Mouse (Mus musculus): ENCODE results near the gene Man1a.

Gene Man1a

DNA sequence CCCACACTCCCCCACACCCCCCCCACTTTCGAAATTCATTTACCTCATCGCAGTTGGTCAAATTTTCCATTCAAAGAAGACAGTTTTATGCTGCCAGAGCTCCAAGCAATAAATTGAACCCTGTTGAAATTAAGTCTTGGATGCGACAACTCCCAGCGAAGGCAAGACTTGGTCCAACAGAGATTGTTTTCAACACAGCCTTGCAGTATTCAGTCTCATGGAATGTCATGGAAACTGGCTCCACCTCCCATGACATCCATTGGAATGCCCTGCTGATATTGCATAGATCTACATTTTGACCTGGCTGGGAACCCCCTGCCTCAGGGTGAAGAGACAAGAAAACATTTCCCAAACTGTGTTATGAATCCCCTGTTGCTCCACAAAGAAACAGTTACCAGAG lies at the start of gene Man1a:
Man1a (minus strand) TSS at position 190 of the 400 bp plus-strand sequence.
- DNase-seq = peak in 1 of 2 experiments; percentile 23

DNA sequence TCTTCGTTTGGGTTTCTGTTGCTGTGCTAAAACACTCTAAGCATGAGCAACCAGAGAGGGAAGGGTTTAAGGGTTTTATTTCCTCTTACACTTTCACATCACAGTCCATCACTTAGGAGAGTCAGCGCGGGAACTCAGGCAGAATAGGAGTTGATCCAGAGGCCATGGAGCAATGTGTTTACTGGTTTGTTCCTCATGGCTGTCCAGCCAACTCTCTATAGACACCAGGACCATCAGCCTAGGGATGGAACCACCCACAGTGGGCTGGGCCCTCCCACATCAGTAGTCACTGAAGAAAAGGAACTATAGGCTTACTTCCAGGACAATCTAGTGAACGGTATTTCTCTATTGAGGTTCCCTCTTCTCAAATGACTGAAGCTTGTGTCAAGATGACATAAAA lies 45.4 kb upstream of the Man1a start:
- DNase-seq = no peak

DNA sequence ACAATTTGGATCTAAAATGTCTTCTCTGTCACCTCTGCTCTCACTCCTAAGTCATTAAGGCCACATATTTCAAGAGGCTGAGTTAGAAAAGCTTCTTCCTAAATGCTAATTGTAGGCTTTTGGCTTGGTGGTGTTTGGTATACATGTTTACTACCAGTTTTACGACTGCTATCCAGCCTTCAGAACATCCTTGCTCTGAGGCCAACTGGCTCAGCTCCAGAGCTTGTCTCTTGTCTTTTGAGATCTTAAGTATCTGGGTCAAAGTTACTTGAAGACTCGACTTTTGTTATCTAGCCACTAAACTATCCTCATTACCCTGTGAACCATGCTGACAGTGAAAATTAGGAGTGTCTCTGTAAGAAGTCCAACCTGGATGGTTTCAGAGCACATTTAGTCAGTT lies 44.0 kb upstream of the Man1a start:
- peak; percentile 69 to 80 for DNase-seq

DNA sequence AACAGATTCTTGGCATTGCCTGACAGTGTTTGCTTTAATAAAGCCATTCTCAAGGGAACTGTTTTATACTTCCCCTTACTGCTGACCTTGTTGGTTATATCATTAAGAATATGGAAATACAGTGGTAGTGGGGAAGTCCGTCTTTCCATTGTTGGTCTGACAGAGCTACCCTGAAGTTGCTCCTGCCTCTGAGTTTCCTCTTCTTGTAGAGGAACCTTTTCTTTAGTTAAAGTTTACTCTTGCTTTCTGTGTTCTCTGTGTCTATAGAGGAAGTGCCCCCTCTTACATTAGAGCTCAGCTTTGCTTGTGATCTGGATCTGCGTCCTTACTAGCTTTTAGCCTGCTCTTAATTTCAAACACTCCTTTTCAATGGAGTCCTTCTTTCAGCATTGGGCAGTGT lies 42.9 kb upstream of the Man1a start:
- DNase-seq = no peak

DNA sequence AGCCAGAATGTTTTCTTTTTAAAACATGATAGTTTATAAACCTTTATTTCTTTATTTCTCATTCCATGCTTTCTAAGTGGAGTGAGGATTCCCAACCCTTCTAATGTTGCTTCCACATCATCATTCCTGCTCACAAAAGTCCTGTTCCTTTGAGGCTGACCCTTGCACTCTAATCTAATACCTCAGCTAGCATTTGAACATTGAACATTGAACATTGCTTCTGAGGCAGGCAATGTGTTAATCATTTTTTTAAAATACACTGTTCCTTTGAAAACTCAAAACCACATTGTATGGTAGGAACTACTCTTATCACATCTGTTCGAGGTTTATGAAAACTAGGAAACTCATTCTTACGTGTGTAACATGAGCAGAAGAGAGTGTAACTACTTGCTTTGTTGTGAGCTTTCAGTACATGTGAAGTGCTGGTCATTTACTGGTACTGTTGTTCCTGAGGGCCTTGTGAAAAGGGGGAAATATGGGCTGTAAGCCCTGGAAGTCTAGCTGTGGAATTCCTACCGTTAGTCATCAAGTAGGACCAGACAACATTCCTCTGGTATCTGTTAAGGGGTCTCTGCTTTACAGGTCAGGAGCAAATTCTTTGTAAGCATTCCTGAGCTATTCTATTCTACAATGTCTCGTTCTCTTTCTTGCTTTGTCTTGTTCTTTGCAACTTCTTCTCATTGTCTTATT lies 42.0 kb upstream of the Man1a start:
- no peak for DNase-seq

DNA sequence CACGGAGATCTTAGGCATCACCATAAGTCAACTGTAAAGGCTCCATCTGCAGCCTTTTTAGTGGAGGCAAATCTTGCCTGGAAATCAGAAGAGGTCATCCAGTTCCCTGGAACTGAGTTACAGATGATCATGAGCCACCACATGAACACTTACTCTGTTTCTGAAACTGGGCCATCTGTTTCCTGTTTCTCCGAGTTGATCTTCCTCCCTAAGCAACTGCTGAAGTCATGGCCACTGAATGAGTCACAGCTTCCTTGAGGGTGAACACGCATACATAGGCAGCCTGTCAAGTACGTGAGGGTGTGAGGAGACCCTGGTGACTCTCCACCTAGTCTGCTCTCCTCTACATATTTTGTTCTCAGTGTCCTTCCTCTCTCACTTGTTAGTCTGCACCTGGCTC lies 41.4 kb upstream of the Man1a start:
- DNase-seq = peak; percentile 16 to 35

DNA sequence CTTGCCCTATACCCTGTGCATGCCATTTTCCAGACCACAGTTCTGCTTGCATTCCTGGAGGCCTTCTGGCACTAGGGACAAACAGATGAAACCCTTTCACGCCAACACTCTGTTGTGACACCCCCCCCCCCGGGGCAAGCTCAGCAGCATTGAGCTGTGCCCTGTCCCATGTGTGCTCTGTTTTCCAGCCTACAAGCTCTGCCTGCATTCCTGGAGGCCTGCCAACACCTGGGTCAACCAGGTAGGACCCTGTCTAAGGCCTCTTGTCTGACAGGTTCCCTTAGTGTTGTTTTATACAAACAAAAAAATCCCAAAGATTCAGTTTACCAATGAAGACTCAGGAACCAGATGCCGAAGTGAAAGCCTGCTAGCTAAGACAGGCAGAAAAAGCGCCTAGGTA lies 27.3 kb upstream of the Man1a start:
- peak; percentile 12 to 25 for DNase-seq

DNA sequence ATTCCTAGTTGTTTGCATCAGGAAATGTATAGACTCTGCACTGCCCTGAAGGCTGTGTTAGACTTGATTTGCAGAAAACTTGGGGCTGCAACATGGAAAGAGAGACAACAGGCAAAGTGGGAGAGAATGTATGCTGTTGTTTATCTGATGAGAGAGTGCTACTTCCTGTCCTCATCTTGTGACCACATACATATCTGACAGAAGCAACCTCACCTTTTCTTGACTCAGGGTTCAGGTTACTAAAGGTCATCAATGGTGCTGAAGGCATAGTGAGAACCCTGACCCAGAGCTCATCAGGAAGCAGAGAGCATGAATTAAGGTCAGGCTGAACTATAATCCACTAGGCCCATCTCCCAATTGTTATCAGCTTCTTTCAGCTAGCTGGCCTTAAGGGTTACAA lies 15.7 kb upstream of the Man1a start:
- no peak for DNase-seq

DNA sequence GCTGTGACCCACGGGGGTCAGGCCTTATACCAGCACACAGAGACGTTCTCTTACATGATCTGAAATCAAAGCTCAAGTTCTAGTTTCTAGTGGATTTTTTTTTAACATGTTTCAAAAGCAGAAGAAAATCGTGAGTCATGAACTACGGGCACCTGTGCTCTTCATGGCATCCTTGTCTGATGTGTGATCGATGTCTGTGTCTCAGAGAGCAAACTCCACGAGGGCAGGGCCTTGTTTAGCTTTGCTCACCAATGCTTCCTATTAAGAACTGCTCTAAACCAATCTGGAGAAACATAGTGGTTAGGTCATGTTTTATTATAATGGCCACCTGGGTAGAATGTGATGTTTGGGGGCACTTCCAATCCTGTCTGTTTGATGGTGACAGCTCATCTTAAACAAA lies 13.5 kb upstream of the Man1a start:
- DNase-seq = no peak

DNA sequence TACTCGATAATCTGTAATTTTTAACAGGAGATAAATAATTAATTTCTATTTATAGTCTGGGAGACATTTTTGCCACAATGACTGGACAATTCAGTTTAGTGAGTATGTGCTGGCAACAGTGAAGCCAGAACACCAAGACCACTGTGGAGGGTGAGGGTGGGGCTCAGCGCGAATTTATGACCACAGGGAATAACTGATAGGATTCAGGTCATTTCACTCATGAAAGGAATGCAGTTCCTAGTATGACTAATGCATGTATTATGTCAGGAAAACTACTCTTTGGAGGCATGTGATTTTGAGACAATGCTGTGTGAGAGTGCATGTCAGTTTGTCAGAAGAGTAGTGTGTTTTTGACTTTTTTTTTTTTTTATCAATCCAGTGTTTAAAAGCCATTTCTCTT lies 10.9 kb upstream of the Man1a start:
- DNase-seq = no peak

DNA sequence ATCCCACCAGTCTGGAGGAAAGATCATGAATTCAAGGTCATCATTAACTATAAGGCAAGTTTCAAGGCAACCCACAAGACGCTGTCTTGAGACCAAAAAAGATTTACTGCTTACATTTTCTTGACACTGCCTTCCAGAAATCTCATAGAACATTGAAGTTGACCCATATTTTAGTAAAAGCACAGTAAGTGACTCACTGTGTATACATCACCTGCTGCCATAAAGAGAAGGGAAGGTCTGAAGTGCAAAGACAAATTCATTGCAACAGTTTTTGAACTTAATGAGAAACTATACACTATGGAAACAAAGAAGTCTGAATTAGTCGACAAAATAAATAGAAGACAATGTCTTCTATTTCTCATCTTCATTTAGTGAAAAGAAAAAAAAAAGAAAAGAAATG lies 8.7 kb upstream of the Man1a start:
- DNase-seq = no peak

DNA sequence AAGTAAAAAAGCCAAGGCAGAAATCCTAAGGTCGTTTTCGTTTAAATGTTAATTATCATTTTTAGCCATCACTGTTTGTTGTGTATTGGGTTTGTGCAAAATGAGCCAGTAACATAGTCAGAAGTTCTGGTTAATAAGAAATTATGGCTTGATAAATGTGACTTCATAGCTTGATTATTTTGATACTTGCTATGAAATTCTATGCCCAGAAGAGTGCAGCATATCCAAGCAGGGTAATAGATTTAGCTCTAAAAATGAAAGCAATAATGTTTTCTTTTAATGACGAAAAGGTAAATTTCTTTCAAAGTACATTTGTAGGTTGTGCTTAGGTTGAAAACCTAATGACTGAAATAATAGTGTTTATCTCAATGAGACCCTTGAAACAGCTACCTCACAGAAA lies 596 bp upstream of the Man1a start:
- DNase-seq = no peak

DNA sequence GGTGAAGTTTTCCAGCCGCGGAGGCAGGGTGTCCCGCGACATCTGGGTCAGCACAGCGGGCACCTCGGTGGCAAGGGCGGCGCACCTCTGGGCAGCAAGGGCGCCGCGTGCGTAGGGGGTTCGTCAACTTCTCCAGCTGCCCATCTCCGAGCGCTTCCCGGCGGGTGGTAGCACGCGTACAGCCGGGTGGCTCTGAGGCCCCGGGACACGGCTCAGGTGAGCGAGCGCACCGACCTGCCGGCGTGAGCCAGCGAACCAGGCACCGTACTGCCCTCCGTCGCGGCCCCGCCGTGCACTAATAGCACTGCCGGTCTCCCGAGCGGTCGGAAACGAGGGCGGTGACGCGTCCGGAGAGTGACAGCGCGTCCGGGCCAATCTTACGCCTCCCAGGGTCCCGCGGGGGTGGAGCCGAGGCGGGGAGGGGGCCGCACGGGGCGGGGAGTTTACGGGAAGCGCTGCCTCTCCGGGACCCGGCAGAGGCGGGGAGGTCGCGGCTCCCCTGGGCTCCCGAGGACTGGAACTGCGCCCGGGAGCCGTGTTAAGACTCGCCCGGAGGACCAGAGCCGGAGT lies 883 bp downstream of the Man1a start:
- DNase-seq = peak; percentile 94 to 95

DNA sequence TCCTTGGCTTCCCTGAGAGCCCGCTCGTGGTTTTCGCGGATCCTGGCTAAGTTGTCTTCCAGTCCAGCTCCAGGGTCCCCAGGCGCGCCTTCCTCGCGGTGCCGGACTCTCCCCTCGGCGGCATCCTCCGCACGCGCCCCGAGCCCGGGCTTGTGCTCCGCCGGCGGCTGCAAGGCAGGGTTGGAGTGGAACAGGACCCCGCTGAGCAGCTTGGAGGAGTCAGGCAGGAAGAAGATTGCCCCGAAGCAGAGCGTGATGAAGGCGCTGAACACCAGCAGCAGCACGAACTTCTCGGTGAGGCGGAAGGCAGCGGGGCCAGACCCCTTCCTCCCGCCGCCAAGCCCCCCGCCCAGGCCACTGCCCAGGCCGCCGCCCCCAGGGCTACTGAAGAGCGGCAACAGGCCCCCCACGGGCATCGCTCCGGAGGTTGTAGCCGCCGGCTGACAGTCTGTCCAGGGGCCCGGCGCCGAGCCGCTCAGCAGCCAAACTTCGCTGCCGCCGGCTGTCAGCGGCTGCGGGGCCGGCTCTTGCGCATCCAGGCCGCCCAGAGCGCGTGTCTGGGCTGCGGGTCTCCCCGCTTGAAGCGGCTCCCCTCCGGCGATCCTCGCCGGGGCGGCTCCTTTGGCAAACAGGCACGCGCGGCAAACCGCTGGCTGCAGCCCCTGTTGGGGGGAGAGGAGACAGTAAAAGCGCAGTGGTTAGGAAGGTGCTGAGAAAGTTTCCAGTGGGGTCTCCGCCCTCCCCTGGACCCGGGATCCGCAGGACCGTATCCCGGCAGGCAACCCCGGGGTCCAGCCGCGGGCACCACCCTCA lies 1.6 kb downstream of the Man1a start:
- peak; percentile 65 to 76 for DNase-seq

DNA sequence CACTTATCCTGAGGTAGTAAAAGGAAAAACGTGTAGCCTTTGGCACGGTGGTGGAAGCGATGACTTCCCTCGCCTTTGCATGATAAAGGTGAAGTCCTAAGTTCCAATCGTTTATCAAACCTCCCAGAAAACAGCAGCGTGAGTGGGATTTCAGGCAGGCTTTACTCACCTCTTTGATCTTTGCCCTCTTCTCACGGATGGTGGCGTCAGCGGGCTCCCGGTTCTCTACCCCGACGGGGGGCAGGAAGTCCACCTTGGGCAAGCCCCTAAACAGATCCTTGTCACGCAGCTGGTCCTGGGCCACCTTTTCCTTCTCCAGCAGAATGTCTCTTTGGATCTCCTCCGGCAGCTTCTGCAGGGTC lies 2.2 kb downstream of the Man1a start:
- DNase-seq = no peak

DNA sequence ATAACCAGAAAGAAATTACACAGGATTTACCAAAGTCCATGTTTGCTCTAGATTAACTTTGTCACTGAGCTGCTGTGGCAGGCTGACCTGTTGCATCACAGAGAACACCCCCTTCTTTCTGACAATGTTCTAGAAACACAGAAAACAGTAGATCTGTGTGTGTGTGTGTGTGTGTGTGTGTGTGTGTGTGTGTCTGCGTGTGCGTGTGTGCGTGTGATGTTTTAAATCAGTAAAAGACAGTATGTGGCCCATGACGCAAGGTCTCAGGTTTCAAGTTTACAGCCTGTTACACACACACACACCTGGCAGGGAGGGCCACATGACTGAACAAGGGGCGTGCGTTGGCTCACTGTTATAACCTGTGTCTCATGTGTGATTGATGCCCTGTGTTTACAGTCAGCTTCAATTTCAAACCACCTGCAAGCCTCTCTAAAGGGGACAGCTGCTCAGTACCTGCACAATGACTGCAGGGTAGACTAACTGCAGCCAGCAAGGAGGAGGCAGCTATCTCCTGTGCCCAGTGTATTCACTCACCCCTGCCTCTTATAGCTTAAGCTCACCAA lies 2.7 kb downstream of the Man1a start:
- DNase-seq = peak; percentile 30 to 57

DNA sequence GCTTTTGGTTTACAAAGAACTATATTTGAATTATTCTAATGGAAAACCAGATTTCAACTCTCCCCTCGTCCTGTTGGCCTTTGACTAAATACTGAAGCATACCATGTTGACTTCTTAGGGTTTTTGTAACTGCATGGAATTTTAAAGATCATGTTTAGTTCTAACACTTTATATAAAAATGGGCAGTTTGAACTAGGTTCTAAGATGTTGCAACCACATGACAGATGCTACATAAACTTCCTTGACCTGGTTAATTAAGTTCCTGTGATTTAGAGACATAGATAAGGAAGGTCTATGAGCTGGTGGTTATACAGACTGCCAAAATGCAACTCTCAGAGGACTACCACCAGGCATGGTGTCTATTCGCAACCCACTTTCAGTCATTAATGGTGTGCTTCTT lies 4.1 kb downstream of the Man1a start:
- no peak for DNase-seq

DNA sequence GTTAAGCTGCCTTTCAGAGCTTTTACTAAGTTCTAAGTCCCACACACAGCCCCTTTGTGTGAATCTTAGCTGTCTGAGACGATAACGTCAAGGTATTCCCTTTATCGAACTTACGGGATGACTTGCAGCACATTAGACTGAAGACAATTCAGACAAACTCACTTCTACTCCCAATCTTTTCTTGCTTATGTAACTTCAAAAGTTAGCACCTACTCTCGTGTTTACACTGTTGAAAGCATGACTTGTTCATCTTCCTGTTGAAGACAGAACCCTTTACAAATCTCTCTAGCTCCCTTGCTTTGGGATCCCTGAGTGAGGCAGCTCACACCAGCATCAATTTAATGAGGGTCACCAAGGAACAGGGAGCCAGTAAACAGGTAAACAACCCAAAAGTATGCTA lies 5.9 kb downstream of the Man1a start:
- no peak for DNase-seq

DNA sequence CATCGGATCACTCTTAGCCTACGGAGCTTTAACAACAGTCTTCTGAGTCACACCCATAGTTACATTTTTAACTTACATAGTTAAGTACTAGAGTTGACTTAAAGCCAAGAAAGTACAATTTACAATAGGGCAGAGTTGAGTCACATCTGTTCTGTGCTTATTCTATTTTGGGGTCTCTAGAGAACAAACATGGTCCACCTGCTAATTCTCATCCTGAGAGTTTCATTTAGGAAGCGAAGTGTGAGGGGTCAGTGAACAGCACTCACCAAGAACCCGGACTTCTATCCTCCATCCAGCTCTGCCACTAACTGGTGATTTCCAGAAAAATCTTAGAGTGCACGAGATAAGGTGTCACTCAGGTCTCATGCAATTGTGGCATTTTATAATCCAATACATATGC lies 7.0 kb downstream of the Man1a start:
- DNase-seq = no peak

DNA sequence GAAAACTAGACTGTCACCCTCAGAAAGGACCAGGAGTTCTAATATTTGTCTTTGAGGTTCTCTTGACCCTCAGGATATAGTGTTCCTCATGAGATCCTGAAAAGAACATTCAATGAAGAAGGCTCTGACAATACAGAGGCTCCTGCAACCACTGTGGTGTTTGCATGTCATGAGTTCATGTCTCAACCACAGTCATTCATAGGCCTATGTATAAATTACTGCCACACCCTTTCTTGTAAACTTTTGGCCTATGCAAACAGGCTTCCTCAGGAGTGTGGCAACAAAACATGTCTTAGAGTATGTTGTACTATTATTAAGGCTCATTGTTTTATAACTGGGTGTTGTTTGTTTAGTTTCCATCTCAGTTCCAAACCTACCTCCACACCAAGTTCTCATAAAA lies 9.7 kb downstream of the Man1a start:
- no peak for DNase-seq

DNA sequence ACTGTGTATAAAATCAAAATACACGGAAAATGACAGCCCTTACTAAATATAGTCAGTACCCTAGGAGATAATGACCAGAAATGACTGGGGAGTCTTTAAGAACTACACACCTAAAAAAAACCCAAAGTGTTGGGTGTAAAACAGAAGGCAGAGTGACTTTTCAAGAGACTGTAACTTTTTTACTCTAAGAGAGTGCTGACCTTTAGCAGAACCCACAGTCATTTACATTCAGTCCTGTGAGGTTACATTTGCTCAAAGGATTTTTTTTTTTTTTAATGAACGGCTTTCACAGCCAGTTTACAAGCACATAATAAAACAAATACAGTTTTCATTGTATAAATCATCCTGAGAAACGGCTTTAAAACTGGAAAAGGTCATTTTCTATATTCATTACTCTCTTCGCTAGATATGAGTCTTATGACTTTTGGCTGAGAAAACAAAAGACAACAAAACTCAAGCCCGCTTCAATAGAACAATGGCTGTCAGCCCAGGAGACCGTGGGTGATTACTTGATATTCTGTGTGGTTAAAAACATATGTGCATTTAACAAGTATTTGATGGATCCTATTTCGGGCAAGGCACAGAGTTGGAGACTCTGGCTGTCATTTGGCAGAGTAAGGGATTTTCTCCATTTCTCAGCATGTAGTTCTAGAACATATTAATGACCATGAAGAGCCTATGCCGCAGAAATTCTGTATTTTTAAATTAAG lies 12.7 kb downstream of the Man1a start:
- peak in 1 of 2 experiments; percentile 10 for DNase-seq

DNA sequence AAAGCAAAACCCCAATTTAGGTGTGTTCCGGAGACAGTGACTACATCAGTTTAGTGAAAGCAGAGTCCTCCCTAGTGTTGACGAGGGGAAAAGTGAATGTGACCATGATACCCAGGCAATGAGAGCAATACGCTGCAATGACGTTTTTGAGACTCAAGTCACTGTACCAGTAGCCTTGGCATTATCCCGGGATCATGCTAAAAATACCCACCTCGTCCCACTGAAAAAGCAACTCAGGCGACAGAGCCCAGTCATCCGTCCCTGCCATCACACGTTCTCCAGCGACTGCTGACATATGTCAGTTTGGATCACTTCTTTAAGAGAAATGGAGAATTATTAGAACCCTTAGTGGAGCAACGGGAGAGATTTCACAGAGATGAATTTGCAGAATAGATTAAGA lies 13.6 kb downstream of the Man1a start:
- no peak for DNase-seq

DNA sequence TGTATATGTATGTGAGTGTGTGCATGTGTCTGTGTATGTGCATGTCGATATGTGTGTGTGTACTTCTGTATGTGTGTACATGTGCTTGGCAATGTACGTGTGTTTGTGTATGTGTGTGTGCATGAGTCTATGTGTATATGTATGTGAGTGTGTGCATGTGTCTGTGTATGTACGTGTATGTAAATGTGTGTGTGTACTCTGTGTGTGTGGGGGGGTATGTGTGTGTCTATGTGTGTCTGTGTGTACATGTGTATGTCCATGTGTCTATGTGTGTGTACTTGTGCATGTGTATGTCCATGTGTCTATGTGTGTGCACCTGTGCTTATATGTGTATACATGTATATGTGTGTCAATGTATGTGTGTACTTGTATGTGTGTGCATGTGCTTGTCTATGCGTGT lies 15.2 kb downstream of the Man1a start:
- no peak for DNase-seq

All from kidney, postnatal 4 days (tissue).